Mouse (Mus musculus) embryonic facial prominence, embryonic 11.5 days (tissue): ENCODE data around the gene Khdrbs1. TPM values are rescaled to one million over a fixed set of nuclear protein-coding genes. Genes with fewer than 3 reads are reported as not detected.
A peak's percentile ranks its signal among the peaks of the same experiment; 100 is the strongest.
"Not testable (repeated sequence)": the region's sequence is repeated elsewhere in the genome, so short reads cannot be mapped to it uniquely, and the experiment has no call there.

Experiments used
- ATAC-seq: fragments of 200-750 bp; cut with Nextera tagmentation; replicated peaks from 2 replicates; pipeline ENCODE4 v1.8.0; 2017; ENCODE audit warnings: low read depth; ENCODE audit not compliant: insufficient number of reproducible peaks, low FRiP score, low TSS enrichment
- DNase-seq: peaks from one replicate; pipeline ENCODE4 v3.0.0-alpha.2; 2015; ENCODE audit warnings: low spot score
- H3K27ac ChIP-seq: fragments of 300-500 bp; sonication (generic); replicated peaks from 2 replicates; pipeline ENCODE4 v1.5.1; 2014; ENCODE audit warnings: mild to moderate bottlenecking, low read depth, low read length, control low read depth
- H3K27me3 ChIP-seq: fragments of 300-500 bp; sonication (generic); 2 replicates; pipeline ENCODE4 v1.6.1; 2014; ENCODE audit warnings: mild to moderate bottlenecking, low read length, moderate library complexity, mixed read lengths; ENCODE audit not compliant: control insufficient read depth, insufficient read depth
- H3K36me3 ChIP-seq: fragments of 300-500 bp; sonication (generic); replicated peaks from 2 replicates; pipeline ENCODE4 v1.6.1; 2014; ENCODE audit warnings: low read depth, mild to moderate bottlenecking, low read length, moderate library complexity, mixed read lengths; ENCODE audit not compliant: control insufficient read depth, insufficient read depth
- H3K4me1 ChIP-seq: fragments of 300-500 bp; sonication (generic); 2 replicates; pipeline ENCODE4 v1.6.1; 2014; ENCODE audit warnings: low read length, mixed read lengths; ENCODE audit not compliant: control insufficient read depth, insufficient read depth
- H3K4me2 ChIP-seq: fragments of 300-500 bp; sonication (generic); 2 replicates; pipeline ENCODE4 v1.6.1; 2014; ENCODE audit warnings: low read depth, mild to moderate bottlenecking, control low read depth, low read length, moderate library complexity
- H3K4me3 ChIP-seq: fragments of 300-500 bp; sonication (generic); 2 replicates; pipeline ENCODE4 v1.5.1; 2014; ENCODE audit warnings: low read depth, low read length, control low read depth
- H3K9ac ChIP-seq: fragments of 300-500 bp; sonication (generic); replicated peaks from 2 replicates; pipeline ENCODE4 v1.6.1; 2014; ENCODE audit warnings: mild to moderate bottlenecking, control low read depth, low read length
- H3K9me3 ChIP-seq: fragments of 300-500 bp; sonication (generic); replicated peaks from 2 replicates; pipeline ENCODE4 v1.6.1; 2016; ENCODE audit warnings: mild to moderate bottlenecking, low read length, inconsistent platforms, mixed read lengths; ENCODE audit not compliant: control insufficient read depth
- WGBS: fragments of 180-500 bp; shearing (Covaris S2); extraction: QIAGEN DNeasy Blood & Tissue Kit; methylation state at CpG from one replicate; pipeline ENCODE4 v1.1.7; 2014; 5-methylcytosine and 5-hydroxymethylcytosine counted together
- polyA plus RNA-seq: library from polyadenylated mRNA; unstranded; fragments of >200 nt; fragmentation: Nextera tagmentation; extraction: Ambion mirVana; gene quantifications from 2 replicates; pipeline ENCODE4 v1.2.1, GENCODE M21; 2014

The Khdrbs1 gene
- polyA plus RNA-seq, 1 experiment from 2014 or later = 193 TPM

DNA sequence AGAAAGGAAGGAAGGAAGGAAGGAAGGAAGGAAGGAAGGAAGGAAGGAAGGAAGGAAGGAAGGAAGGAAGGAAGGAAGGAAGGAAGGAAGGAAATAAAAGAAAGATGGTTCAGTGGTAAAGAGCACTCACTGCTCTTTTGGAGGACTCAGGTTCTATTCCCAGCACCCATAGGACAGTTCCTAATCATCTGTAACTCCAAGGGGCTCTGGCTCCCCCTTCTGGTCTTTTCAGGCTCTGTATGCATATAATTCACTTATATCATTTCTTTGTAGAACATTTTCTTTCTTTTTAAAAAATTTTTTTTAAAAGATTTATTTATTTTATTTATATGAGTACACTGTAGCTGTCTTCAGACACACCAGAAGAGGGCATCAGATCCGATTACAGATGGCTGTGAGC lies 20.4 kb upstream of the Khdrbs1 start:
- DNase-seq, H3K4me2 ChIP-seq, H3K4me1 ChIP-seq, H3K27ac ChIP-seq, H3K9me3 ChIP-seq, ATAC-seq, H3K4me3 ChIP-seq, H3K9ac ChIP-seq, H3K36me3 ChIP-seq, H3K27me3 ChIP-seq: not testable (repeated sequence)
- 89% methylated on average over 1 of the region's 1 CpGs for WGBS

DNA sequence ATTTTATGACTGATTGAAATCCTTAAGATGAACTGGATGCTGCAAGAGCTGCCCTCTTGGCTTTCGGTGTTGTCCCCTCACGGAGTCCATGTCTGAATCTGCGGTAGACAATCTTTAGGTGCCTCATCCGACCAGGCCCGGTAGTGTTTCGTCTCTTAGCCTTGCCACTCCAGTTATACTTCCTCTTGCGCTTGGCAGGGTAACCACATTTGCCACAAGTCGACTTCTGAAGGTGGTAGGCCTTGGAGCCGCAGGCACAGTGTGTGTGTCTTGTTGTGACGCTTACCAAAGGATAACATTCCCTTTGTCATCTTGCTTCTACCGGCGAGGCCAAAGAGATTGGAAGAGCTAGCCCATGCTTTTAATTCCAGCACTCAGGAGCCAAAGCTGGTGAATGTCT lies 19.5 kb upstream of the Khdrbs1 start:
- H3K4me3 ChIP-seq = no peak overlapping the region
- H3K9ac ChIP-seq = no peak overlapping the region
- H3K4me2 ChIP-seq = no peak overlapping the region
- no peak for DNase-seq
- H3K36me3 ChIP-seq = no peaks in the 10 kb centered on the region
- no peak for ATAC-seq
- WGBS = 95% methylated on average over 12 of the region's 12 CpGs
- H3K9me3 ChIP-seq = no peaks in the 10 kb centered on the region
- no peaks in the 10 kb centered on the region for H3K27me3 ChIP-seq
- no peak overlapping the region for H3K27ac ChIP-seq
- no peaks in the 10 kb centered on the region for H3K4me1 ChIP-seq

DNA sequence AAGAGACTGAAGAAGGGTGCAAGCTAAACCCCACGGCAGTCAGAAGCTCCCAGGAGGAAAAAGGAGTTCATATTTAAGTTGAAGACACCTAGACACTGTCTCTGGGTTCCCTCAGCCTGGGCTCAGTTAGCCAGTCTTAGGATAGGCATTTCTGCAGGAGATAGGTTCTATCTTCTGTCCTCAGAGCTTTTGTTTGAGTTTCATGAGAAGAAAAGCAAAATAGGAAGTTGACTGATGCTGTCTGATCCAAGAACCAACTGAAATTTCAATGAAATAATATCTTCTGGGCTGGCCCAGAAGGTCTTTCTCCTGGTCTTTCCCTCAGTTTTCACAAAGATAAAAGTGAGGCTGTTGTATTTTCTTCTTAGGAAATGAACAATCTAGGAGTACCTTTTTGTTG lies 13.4 kb upstream of the Khdrbs1 start:
- Histone ChIP-seq H3K9me3 (no peaks in the 10 kb centered on the region), H3K27ac (no peak overlapping the region), H3K4me1 (no peaks in the 10 kb centered on the region), H3K4me2 (no peak overlapping the region), H3K9ac (no peak overlapping the region), H3K36me3 (no peaks in the 10 kb centered on the region), H3K4me3 (no peak overlapping the region), H3K27me3 (no peaks in the 10 kb centered on the region)
- 67% methylated on average over 1 of the region's 1 CpGs for WGBS
- ATAC-seq = no peak
- DNase-seq = no peak

DNA sequence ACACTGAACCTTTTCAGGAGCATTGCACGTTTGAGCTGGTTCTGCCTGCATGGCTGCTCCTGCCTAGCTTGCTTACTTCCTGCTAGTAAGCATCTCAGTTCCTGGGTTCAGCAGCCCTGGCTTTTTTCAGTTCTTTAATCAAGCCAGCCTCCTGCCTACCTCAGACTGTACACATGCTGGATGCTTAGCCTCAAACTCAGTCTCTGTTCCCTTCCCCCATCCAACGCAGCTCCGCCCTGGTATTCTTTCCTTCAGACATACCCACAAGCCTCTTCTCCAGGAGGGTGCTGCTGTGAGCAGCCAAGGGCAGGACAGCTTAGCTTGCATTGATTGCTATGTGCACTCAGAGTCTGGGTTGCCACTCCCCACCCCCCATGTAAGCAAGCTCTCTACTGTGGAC lies 12.6 kb upstream of the Khdrbs1 start:
- Histone ChIP-seq H3K36me3 (no peaks in the 10 kb centered on the region), H3K4me1 (no peaks in the 10 kb centered on the region), H3K9me3 (no peaks in the 10 kb centered on the region), H3K27ac (no peak overlapping the region), H3K9ac (no peak overlapping the region), H3K27me3 (no peaks in the 10 kb centered on the region), H3K4me3 (no peak overlapping the region), H3K4me2 (no peak overlapping the region)
- ATAC-seq (no peak), DNase-seq (no peak)
- WGBS = 61% methylated on average over 3 of the region's 3 CpGs

DNA sequence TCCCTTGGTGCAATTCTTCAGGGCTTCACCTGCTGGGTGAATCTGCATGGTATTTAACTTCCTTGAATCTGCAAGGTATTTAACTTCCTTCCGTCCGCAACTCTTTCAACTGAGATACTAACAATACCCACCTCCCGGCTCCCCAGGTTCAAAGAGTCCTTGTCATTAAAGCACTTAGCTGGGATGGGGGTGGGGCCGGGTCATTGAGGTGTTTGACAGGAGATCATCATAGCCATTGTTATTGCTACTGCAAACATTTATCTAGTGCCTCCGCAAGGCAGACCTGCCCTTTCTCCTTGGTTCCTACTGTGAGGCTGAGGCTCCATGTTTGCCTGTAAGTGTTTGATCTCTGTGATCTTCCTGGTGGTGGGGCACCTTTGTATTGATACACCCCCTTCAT lies 8.3 kb upstream of the Khdrbs1 start:
- no peak overlapping the region for H3K4me3 ChIP-seq
- H3K4me1 ChIP-seq = no peaks in the 10 kb centered on the region
- H3K36me3 ChIP-seq = no peaks in the 10 kb centered on the region
- 15% methylated on average over 5 of the region's 5 CpGs for WGBS
- H3K4me2 ChIP-seq = no peak overlapping the region
- H3K27me3 ChIP-seq = no peaks in the 10 kb centered on the region
- H3K9me3 ChIP-seq = no peaks in the 10 kb centered on the region
- no peak overlapping the region for H3K9ac ChIP-seq
- ATAC-seq = no peak
- H3K27ac ChIP-seq = no peak overlapping the region
- no peak for DNase-seq

DNA sequence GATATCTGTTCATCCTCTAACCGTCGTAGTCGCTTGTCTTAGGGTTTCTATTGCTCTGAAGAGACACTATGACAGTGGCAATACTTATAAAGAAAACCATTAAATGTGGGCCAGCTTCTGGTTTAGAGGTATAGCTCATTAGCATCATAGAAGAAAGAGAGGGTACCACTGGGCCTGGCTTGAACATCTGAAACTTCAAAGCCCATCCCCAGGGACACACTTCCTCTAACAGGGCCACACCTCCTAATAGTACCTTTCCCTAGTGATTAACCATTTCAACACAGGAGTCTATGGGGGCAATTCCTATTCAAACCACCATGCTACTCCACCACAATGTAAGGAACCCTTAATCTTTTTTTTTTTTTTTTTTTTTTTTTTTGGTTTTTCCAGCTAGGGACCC lies 4.5 kb upstream of the Khdrbs1 start:
- WGBS = 81% methylated on average over 3 of the region's 3 CpGs
- Histone ChIP-seq H3K27ac (no peak overlapping the region), H3K9me3 (no peaks in the 10 kb centered on the region), H3K36me3 (no peaks in the 10 kb centered on the region), H3K9ac (no peak overlapping the region), H3K4me2 (no peak overlapping the region), H3K4me1 (no peaks in the 10 kb centered on the region), H3K27me3 (no peaks in the 10 kb centered on the region), H3K4me3 (no peak overlapping the region)
- ATAC-seq (no peak), DNase-seq (no peak)

DNA sequence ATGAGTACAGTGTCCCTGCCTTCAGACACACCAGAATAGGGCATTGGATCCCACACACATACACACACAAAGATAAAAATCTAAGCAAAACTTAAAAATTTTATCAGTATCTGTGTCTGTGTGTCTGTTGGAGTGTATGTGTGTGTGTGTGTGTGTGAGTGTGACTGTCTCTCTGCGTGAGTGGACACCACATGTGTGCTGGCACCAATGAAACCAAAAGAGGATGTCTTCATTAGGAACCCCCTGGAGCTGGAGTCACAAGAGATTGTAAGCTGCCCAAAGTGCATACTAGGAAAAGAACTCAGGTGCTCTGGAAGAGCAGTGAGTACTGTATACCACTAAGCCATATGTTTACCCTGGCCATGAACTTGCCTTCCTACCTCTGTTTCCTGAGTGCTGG lies 4.0 kb upstream of the Khdrbs1 start:
- Histone ChIP-seq H3K9me3 (no peaks in the 10 kb centered on the region), H3K4me2 (no peak overlapping the region), H3K27me3 (no peaks in the 10 kb centered on the region), H3K4me3 (no peak overlapping the region), H3K36me3 (no peaks in the 10 kb centered on the region), H3K4me1 (no peaks in the 10 kb centered on the region), H3K9ac (no peak overlapping the region), H3K27ac (no peak overlapping the region)
- WGBS = 87% methylated on average over 1 of the region's 1 CpGs
- ATAC-seq (no peak), DNase-seq (no peak)

DNA sequence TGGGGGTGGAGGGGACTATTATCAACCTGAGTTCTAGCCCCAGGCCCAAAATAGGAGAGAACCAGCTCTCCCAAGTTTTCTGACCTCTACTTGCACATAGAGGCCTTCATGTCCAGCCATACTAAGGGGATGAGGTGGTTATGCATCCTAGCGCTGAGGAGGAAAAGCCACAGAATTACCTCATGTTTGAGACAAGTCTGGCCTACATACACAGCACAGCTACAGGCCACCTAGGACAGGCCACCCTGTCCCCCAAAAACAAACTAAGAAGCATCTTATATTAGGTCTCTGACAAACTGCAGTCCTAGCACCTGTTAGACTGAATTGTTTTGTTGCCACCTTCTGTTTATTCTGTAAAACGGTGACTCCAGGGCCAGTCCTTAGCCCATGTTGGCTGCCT lies 1.4 kb upstream of the Khdrbs1 start:
- peak overlapping the region; percentile 99; the same call in 1 of the 2 replicates for H3K27ac ChIP-seq
- WGBS = 49% methylated on average over 2 of the region's 2 CpGs

More for the DNA sequence above, 1.4 kb upstream of the Khdrbs1 start:
- DNase-seq (no peak), ATAC-seq (no peak)
- Histone ChIP-seq H3K9me3 (no peaks in the 10 kb centered on the region), H3K4me2 (peak overlapping the region; percentile 63), H3K4me3 (peak overlapping the region; percentile 100; the same call in 1 of the 2 replicates), H3K9ac (peak overlapping the region; percentile 92), H3K4me1 (no peaks in the 10 kb centered on the region; the same call in 1 of the 2 replicates), H3K27me3 (no peaks in the 10 kb centered on the region), H3K36me3 (no peaks in the 10 kb centered on the region)
